Mouse (Mus musculus): ENCODE data around the gene Mrpl28. TPM values are rescaled to one million over a fixed set of nuclear protein-coding genes. Genes with fewer than 3 reads are reported as not detected.

Mrpl28 gene
- 100 and 106 TPM in 2 replicates for polyA plus RNA-seq (2012; rRNA removed)

GRCm38 (mm10) chr17:26123267-26123684, at the start of gene Mrpl28:
Gene Mrpl28 (plus strand): TSS chr17:26123500.

GRCm38 (mm10) chr17:26089905-26090632, 33.2 kb upstream of the Mrpl28 start, which contains the start of gene Decr2:
Gene Decr2 (minus strand): TSS chr17:26090337.

GRCm38 (mm10) chr17:26095121-26095740, 28.1 kb upstream of the Mrpl28 start, which contains the start of gene Nme4:
Gene Nme4 (minus strand): TSS chr17:26095602.

GRCm38 (mm10) chr17:26113181-26113948, 9.9 kb upstream of the Mrpl28 start, which contains the start of gene Tmem8:
Gene Tmem8 (plus strand): TSS chr17:26113299.

GRCm38 (mm10) chr17:26138239-26138836, 15.0 kb downstream of the Mrpl28 start, which contains the start of gene Axin1:
Gene Axin1 (plus strand): TSS chr17:26138688.

Other genes with a start within 250 kb of the Mrpl28 start
- gene Mettl26, start 248.4 kb upstream of the Mrpl28 start, polyA plus RNA-seq (2012; rRNA removed): 67.4 and 73.2 TPM in 2 replicates
- gene Wfikkn1, start 242.6 kb upstream of the Mrpl28 start, polyA plus RNA-seq (2012; rRNA removed): 0.39 and 0.40 TPM in 2 replicates
- gene Rab40c, start 203.8 kb upstream of the Mrpl28 start, polyA plus RNA-seq (2012; rRNA removed): 88.6 and 89.3 TPM in 2 replicates
- gene Pigq, start 178.6 kb upstream of the Mrpl28 start, polyA plus RNA-seq (2012; rRNA removed): 107 and 111 TPM in 2 replicates
- 0.29 and 0.44 TPM in 2 replicates for gene Nhlrc4, start 178.5 kb upstream of the Mrpl28 start, polyA plus RNA-seq (2012; rRNA removed)
- 0.62 and 1.1 TPM in 2 replicates for gene A930017K11Rik, start 170.9 kb upstream of the Mrpl28 start, polyA plus RNA-seq (2012; rRNA removed)
- 38.4 and 38.8 TPM in 2 replicates for gene Capn15, start 137.7 kb upstream of the Mrpl28 start, polyA plus RNA-seq (2012; rRNA removed)
- gene Rab11fip3, start 53.9 kb upstream of the Mrpl28 start, polyA plus RNA-seq (2012; rRNA removed): 58.8 and 66.0 TPM in 2 replicates
- 34.1 and 34.8 TPM in 2 replicates for gene Decr2, start 33.2 kb upstream of the Mrpl28 start, polyA plus RNA-seq (2012; rRNA removed)
- 24.6 and 25.0 TPM in 2 replicates for gene Nme4, start 27.9 kb upstream of the Mrpl28 start, polyA plus RNA-seq (2012; rRNA removed)
- 9.5 and 10.5 TPM in 2 replicates for gene Tmem8, start 10.2 kb upstream of the Mrpl28 start, polyA plus RNA-seq (2012; rRNA removed)
- 24.1 and 24.8 TPM in 2 replicates for gene Axin1, start 15.2 kb downstream of the Mrpl28 start, polyA plus RNA-seq (2012; rRNA removed)
- 0.05 and 0.06 TPM in 2 replicates for gene Pdia2, start 75.6 kb downstream of the Mrpl28 start, polyA plus RNA-seq (2012; rRNA removed)
- 25.8 and 30.9 TPM in 2 replicates for gene Rgs11, start 79.5 kb downstream of the Mrpl28 start, polyA plus RNA-seq (2012; rRNA removed)
- gene Arhgdig, start 84.3 kb downstream of the Mrpl28 start, polyA plus RNA-seq (2012; rRNA removed): 133 and 144 TPM in 2 replicates
- gene Fam234a, start 120.7 kb downstream of the Mrpl28 start, polyA plus RNA-seq (2012; rRNA removed): 25.7 and 26.1 TPM in 2 replicates
- gene Luc7l, start 129.4 kb downstream of the Mrpl28 start, polyA plus RNA-seq (2012; rRNA removed): 111 and 112 TPM in 2 replicates

Measured in central nervous system, embryonic 18 days (tissue).